ENCODE assay signal across 19 mouse cellular contexts in the genomic region with DNA sequence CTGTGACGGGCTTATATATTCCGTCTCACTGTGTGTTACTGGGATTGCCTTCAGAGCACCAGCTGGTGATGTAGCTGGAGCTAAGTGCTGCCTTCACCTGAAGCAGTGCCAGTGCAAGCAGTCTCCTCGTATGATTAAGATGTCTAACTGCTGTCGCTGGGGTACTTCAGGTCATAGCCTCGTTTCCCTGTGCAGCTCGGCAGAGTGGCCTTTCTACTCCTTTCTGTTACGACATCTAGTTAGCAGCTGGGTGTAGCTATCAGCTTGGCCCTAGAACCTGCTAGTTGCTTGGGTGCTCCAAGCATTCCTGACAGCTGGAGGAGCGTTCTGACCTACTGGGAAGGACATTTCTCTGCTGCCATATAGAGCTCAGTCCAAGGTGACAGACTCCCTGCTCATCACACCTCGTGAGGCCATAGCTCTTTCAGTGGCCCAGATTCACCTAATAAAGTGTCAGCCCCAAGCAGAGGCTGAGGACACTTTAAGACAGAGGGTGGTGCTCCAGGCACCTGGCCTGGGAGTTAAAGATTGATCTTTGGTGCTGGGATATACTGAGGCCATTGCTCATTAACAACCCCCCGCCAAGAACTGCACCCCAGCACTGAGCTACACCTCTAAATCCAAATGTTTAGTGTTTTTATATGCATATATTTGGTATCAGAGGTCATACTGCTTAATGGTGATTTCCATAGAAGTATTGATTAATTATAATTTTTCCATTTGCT. TPM values are rescaled to one million over a fixed set of nuclear protein-coding genes. Genes with fewer than 3 reads are reported as not detected.
DNase-seq lines count a peak whose midpoint lies in the region; ATAC-seq lines count a peak whose summit lies in the region.
"Had no signal": no experiment of that assay in that cellular context is flagged by ENCODE, and none has a peak within 500 bp of the region (broad histone marks: within the 10 kb centered on the region; RNA-seq: fewer than 3 reads in every experiment).

No protein-coding gene starts in this region.

- H3K9ac ChIP-seq in kidney, embryonic 14.5 days (ENCODE audit: low read depth, low read length): no peak overlapping the region
- H3K9ac ChIP-seq: hindbrain, embryonic 15.5 days; limb, embryonic 13.5 days; midbrain, embryonic 13.5 days had no signal

- peak; percentile 34; the same call in 1 of the 2 replicates for ATAC-seq in frontal cortex, adult (ENCODE audit: low TSS enrichment)
- ATAC-seq in kidney, embryonic 14.5 days (ENCODE audit: low FRiP score, low TSS enrichment): no peak
- ATAC-seq: activated CD4-positive, CD25-positive, alpha-beta regulatory T cell, adult 4 months; forebrain, embryonic 16.5 days; midbrain, embryonic 13.5 days had no signal

- H3K27ac ChIP-seq in kidney, embryonic 14.5 days (ENCODE audit: low read depth, low read length): no peak overlapping the region
- H3K27ac ChIP-seq: embryonic facial prominence, embryonic 10.5 days; hindbrain, embryonic 15.5 days; limb, embryonic 13.5 days; midbrain, embryonic 13.5 days had no signal

- intact Hi-C loops in heart, postnatal 10 days (cut with DNase I): no loop called here

- peaks cover 80% of the 10 kb centered on the region for H3K36me3 ChIP-seq in kidney, embryonic 14.5 days (ENCODE audit: control insufficient read depth, insufficient read depth, low read length)

- no peaks in the 10 kb centered on the region for H3K27me3 ChIP-seq in kidney, embryonic 14.5 days (ENCODE audit: control insufficient read depth, insufficient read depth, low read length)
- H3K27me3 ChIP-seq: hindbrain, embryonic 15.5 days; limb, embryonic 13.5 days; midbrain, embryonic 13.5 days had no signal

- no peak overlapping the region for H3K4me3 ChIP-seq in kidney, embryonic 14.5 days (ENCODE audit: low read length)
- H3K4me3 ChIP-seq: embryonic facial prominence, embryonic 10.5 days; erythroblast, embryonic 14.5 days; hindbrain, embryonic 15.5 days; limb, embryonic 13.5 days; midbrain, embryonic 13.5 days; myocyte had no signal

- no peaks in the 10 kb centered on the region for H3K9me3 ChIP-seq in kidney, embryonic 14.5 days (ENCODE audit: control insufficient read depth, low read length)
- H3K9me3 ChIP-seq: embryonic facial prominence, embryonic 10.5 days; hindbrain, embryonic 15.5 days; limb, embryonic 13.5 days; midbrain, embryonic 13.5 days had no signal

- no peak overlapping the region for H3K4me2 ChIP-seq in kidney, embryonic 14.5 days (replicated peaks; ENCODE audit: low read depth, low read length)
- H3K4me2 ChIP-seq: hindbrain, embryonic 15.5 days; limb, embryonic 13.5 days; midbrain, embryonic 13.5 days had no signal

- DNase-seq in frontal cortex, adult 2 months (ENCODE audit: extremely low spot score in 1 of 2, low spot score in 1 of 2): no peak
- peak; percentile 47 for DNase-seq in kidney, adult 11 months
- peak; percentile 52 to 56 for DNase-seq in heart, postnatal 10 days
- peak; percentile 40 for DNase-seq in kidney, postnatal 14 days
- DNase-seq in cerebellum, postnatal 36 days: no peak
- DNase-seq in layer of hippocampus, postnatal 36 days: no peak
- DNase-seq: cerebellum, postnatal 25 days; gastrocnemius, postnatal 36 days; thymus, postnatal 36 days had no signal

- no peaks in the 10 kb centered on the region for H3K4me1 ChIP-seq in kidney, embryonic 14.5 days (ENCODE audit: control insufficient read depth, insufficient read depth, low read length)
- H3K4me1 ChIP-seq: embryonic facial prominence, embryonic 10.5 days; hindbrain, embryonic 15.5 days; limb, embryonic 13.5 days; midbrain, embryonic 13.5 days had no signal

- WGBS in kidney, embryonic 14.5 days: 72% methylated on average over 10 of the region's 10 CpGs

RNA-seq across cellular contexts. Expression of a gene that starts 13.1 kb away (rescaled TPM):
- polyA plus RNA-seq in frontal cortex, adult 2 months (2012; rRNA removed): 18.7 and 19.9 TPM in 2 replicates
- 11.2 and 20.3 TPM in 2 replicates for polyA plus RNA-seq in kidney, embryonic 14.5 days (2014; fragmentation: Nextera tagmentation; extraction: Ambion mirVana)
- 1 to 10 TPM; 3.5 to 4.0 TPM for total RNA-seq in heart, postnatal 10 days (2021)
- 1 to 10 TPM; 3.4 to 4.5 TPM for total RNA-seq in layer of hippocampus, postnatal 36 days (2021)

RNA-seq across cellular contexts. Expression of a gene that starts 13.3 kb away (rescaled TPM):
- polyA plus RNA-seq in frontal cortex, adult 2 months (2012; rRNA removed): 42.4 and 43.3 TPM in 2 replicates
- 110 and 113 TPM in 2 replicates for polyA plus RNA-seq in kidney, embryonic 14.5 days (2014; fragmentation: Nextera tagmentation; extraction: Ambion mirVana)
- total RNA-seq in heart, postnatal 10 days (2021): 10 to 100 TPM; 44.5 to 53.2 TPM
- 10 to 100 TPM; 20.8 to 25.4 TPM for total RNA-seq in layer of hippocampus, postnatal 36 days (2021)

RNA-seq across cellular contexts. Expression of a gene that starts 42.0 kb away (rescaled TPM):
- polyA plus RNA-seq in frontal cortex, adult 2 months (2012; rRNA removed): 916 and 954 TPM in 2 replicates
- 76.4 and 91.6 TPM in 2 replicates for polyA plus RNA-seq in kidney, embryonic 14.5 days (2014; fragmentation: Nextera tagmentation; extraction: Ambion mirVana)
- total RNA-seq in heart, postnatal 10 days (2021): 100 to 1,000 TPM; 151 to 166 TPM
- total RNA-seq in layer of hippocampus, postnatal 36 days (2021): 100 to 1,000 TPM; 672 to 713 TPM

Comparison
In these comparisons a context has a peak if more than half of its experiments do, and no peak if none do; other contexts are left out.
1. DNase-seq: peak in kidney, adult 11 months (single experiment), heart, postnatal 10 days (2 of 2) and kidney, postnatal 14 days (single experiment); none in frontal cortex, adult 2 months (0 of 2), cerebellum, postnatal 36 days (0 of 2) and layer of hippocampus, postnatal 36 days (0 of 2).
2. RNA of a gene that starts 42.0 kb away (total RNA-seq): 672 to 713 TPM in layer of hippocampus, postnatal 36 days; 151 to 166 TPM in heart, postnatal 10 days; every median in the first group is over 4 times any median in the second.